Mouse (Mus musculus) urinary bladder, postnatal 25 days (tissue): ENCODE data around the gene Ensa.
"Not testable (repeated sequence)": the region's sequence is repeated elsewhere in the genome, so short reads cannot be mapped to it uniquely, and the experiment has no call there.

Experiments
- DNase-seq: peaks from one replicate; pipeline ENCODE4 v3.0.0; 2022; ENCODE audit warnings: low spot score

The Ensa gene

GRCm38 (mm10) chr3:95624628-95625503 is at the start of gene Ensa:
TSS of gene Ensa (plus strand) at chr3:95624993.
- peak; percentile 90 for DNase-seq

- DNase-seq: no peak
These were observed 36.8 kb upstream of the Ensa start for GRCm38 (mm10) chr3:95587754-95588603.

- peak; percentile 80 for DNase-seq
These were observed 36.1 kb upstream of the Ensa start, which contains the start of gene Golph3l for GRCm38 (mm10) chr3:95588604-95589086. TSS of gene Golph3l (plus strand) at chr3:95588934.

GRCm38 (mm10) chr3:95598734-95599133 is 26.1 kb upstream of the Ensa start:
- DNase-seq: no peak

GRCm38 (mm10) chr3:95601287-95601686 is 23.5 kb upstream of the Ensa start:
- no peak for DNase-seq

- no peak for DNase-seq
These were observed 18.7 kb upstream of the Ensa start for GRCm38 (mm10) chr3:95606096-95606495.

- DNase-seq: no peak
These were observed 15.6 kb upstream of the Ensa start for GRCm38 (mm10) chr3:95609195-95609594.

GRCm38 (mm10) chr3:95613996-95614395 is 10.8 kb upstream of the Ensa start:
- DNase-seq: no peak

GRCm38 (mm10) chr3:95618511-95618910 is 6.3 kb upstream of the Ensa start:
- DNase-seq: no peak

- no peak for DNase-seq
These were observed 3.6 kb upstream of the Ensa start for GRCm38 (mm10) chr3:95621241-95621640.

- DNase-seq: not testable (repeated sequence)
These were observed 2.4 kb upstream of the Ensa start for GRCm38 (mm10) chr3:95622421-95622820.

- no peak for DNase-seq
These were observed 1.2 kb upstream of the Ensa start for GRCm38 (mm10) chr3:95623551-95623950.

GRCm38 (mm10) chr3:95623991-95624515 is 740 bp upstream of the Ensa start:
- DNase-seq: not testable (repeated sequence)

GRCm38 (mm10) chr3:95627763-95628162 is 3.0 kb downstream of the Ensa start:
- DNase-seq: no peak

GRCm38 (mm10) chr3:95629755-95630154 is 5.0 kb downstream of the Ensa start:
- no peak for DNase-seq

- no peak for DNase-seq
These were observed 6.1 kb downstream of the Ensa start for GRCm38 (mm10) chr3:95630856-95631255.

GRCm38 (mm10) chr3:95631304-95631703 is 6.5 kb downstream of the Ensa start:
- DNase-seq: no peak

GRCm38 (mm10) chr3:95632648-95633588 is 8.1 kb downstream of the Ensa start:
- no peak for DNase-seq

GRCm38 (mm10) chr3:95635636-95636035 is 10.8 kb downstream of the Ensa start:
- no peak for DNase-seq

- no peak for DNase-seq
These were observed 11.3 kb downstream of the Ensa start for GRCm38 (mm10) chr3:95636072-95636471.

- no peak for DNase-seq
These were observed 14.9 kb downstream of the Ensa start for GRCm38 (mm10) chr3:95639694-95640093.
